Mouse (Mus musculus): ENCODE results near the gene Bzw2.
"Not testable (repeated sequence)": the region's sequence is repeated elsewhere in the genome, so short reads cannot be mapped to it uniquely, and the experiment has no call there.

Gene Bzw2

DNA sequence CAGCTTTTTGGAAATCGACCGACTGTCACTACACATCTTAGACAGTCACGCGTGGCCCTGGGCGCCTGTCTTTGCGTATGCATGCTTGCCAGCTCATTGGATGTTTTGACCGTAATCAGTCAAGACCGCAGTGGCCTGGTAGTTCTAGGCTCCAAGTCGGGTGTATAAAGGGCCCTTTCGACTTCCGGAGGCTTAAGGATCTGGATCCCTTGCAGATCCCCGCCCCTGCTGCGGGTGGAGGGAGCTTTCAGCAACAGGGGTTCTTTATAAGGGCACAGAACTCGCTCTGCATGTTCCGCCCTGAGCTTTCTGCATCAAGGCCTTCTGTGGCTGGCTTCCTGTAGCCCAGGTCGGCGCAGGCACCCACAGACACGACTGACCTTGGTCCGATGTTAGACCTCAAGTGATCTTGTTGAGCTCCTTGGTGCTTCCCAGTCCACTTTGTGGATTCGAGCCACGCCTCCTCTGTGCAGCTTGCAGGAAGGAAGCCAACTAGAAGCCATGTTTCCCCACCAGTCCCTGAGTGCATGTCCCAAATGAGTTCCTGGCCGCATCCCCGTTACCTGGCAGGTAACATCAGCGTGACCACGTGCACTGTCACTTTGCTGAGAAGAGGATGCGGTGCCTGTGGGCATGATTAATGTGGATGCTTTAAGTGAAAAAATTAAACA is at the start of gene Bzw2:
Bzw2 (minus strand) TSS at position 443 of the 671 bp plus-strand sequence.
- peak; percentile 72 for DNase-seq

GRCm38 (mm10) chr12:36207072-36207799 is 49.4 kb upstream of the Bzw2 start:
- peak; percentile 54 for DNase-seq

DNA sequence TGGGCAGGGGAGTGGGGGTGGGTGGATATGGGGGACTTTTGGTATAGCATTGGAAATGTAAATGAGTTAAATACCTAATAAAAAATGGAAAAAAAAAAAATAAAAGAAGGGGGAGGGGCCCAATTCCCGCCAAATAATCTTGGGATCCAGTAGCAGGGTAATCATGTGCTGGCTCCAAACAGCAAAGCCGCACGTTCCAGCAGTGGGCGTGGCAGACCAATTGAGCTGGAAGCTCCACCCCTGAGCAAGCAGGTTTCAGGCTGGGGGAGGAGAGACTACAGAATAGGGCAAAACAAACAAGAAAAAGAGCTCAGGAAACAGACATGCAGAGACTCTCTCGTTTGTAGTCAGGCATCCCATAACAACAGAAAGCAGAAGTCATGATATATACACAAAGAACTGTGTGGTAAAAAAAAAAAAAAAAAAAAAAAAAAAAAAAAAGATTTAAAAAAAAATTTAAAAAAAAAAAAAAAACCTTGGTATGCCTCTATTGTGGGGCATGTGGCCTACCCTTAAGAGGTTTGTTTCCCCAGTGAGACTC is 47.8 kb upstream of the Bzw2 start:
- not testable (repeated sequence) for DNase-seq

GRCm38 (mm10) chr12:36194976-36195375 is 37.1 kb upstream of the Bzw2 start:
- no peak for DNase-seq

GRCm38 (mm10) chr12:36190343-36190742 is 32.5 kb upstream of the Bzw2 start:
- no peak for DNase-seq

DNA sequence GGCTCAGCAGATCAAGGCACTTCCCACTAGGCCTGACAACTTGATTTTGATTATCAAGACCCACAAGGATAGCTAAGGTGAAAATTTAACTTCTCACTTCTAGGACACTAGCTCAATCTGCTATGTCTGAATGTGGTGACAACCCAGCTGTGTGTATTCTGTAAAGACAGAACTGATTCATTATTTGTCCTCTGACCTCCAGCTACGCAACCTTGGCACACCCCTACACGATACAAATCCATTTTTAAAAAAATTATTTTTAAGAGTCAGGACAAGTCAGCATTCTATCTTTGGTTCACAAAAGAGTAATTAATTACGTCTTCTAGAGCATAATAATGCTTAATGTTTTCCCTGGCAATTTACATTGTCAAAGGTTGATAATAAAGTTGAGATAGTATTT is 31.7 kb upstream of the Bzw2 start:
- DNase-seq = no peak

- no peak for DNase-seq
Observed at GRCm38 (mm10) chr12:36187081-36187480, 29.2 kb upstream of the Bzw2 start.

- DNase-seq = peak; percentile 18
Observed at GRCm38 (mm10) chr12:36182570-36182969, 24.7 kb upstream of the Bzw2 start.

DNA sequence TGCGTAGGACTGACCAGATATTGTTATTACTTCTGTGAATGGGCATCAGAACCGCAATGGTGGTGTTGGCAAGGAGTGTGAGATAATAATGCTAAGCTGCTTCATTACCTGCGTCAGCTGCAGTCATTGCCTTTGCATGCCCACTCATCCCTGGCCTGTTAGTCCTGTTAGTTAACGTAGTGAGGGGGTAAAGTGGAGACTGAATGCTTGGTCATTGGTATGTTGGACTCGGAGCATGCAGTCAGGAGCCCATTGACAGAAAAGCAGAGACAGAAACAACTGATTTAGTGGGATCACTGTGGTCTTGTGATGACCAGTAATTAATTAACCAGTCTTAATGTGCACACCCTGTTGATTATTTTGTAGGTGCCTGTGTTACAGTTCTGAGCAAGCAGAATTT is 19.3 kb upstream of the Bzw2 start:
- no peak for DNase-seq

DNA sequence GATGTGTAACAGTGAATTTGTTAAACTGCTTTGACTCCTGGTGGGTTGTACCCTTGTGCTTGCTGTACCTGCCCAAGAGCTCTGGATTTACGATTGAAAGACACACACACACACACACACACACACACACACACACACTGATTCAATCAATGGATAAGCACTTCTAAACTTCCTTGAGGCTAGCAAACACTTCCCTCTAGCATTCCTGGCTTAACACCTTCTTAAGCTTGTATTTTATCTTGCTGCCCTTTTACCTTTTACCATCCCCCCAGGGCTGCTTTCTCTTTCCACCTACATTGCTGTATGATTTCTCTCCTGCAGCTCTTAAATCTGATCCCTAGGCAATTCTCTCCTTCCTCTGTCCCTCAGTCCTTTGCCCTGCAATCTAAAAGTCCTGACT is 7.4 kb upstream of the Bzw2 start:
- DNase-seq = no peak

- no peak for DNase-seq
Observed at GRCm38 (mm10) chr12:36164126-36164791, 6.4 kb upstream of the Bzw2 start.

- DNase-seq = no peak
Observed at GRCm38 (mm10) chr12:36157304-36157637, 609 bp downstream of the Bzw2 start.

GRCm38 (mm10) chr12:36156637-36157303 is 1.1 kb downstream of the Bzw2 start, which contains the start of gene Ankmy2:
Gene Ankmy2, plus strand, starts transcription at chr12:36157114.
- DNase-seq = peak; percentile 91

DNA sequence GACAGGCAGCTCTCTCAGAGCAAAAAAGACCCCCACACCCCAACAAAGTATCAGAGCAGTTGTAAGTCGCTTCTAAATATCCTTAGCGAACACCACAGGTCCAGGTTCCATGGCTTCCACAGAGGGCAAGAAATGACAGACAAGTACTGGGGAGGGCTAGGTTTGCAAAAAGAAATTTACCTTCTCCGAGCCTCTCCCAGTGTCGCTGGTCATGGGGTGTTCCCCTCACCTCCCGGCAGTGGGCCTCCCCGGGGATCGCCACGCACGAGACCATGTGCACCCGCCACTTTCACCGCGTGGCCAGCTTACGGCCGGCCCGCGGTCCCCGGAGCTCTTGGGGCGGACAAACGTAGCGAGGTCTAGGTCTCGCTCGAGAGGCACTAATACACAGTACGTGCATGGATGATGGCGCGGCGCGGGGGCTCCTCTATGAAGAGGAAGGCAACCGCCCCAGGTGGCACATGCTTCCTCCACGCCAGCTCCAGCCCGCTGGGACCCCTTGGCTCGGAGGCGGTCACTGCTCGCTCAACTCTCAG is 1.7 kb downstream of the Bzw2 start:
- no peak for DNase-seq

DNA sequence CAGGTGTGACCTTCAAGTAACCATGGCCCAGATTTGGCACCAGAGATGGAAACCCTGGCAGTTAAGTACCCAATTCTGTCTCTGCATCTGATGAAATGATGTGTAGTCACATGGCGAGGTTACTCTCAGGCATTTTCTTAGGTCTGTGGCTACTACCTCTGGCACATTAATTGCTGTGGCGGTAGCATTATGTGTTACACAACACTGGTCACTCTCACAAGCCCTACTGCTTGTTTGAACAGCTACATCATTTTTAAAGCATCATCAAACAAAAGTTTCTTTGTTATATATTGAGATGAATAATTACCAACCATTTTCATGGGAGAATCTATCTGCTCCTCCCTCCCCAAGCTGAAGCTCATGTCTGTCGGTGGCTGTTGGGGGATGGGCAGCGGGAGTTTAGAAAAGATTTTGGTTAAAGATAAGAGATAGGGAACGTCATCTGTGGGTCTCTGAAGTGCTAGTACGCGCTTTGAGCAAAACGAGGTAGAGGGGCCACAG is 2.7 kb downstream of the Bzw2 start:
- peak; percentile 15 for DNase-seq

DNA sequence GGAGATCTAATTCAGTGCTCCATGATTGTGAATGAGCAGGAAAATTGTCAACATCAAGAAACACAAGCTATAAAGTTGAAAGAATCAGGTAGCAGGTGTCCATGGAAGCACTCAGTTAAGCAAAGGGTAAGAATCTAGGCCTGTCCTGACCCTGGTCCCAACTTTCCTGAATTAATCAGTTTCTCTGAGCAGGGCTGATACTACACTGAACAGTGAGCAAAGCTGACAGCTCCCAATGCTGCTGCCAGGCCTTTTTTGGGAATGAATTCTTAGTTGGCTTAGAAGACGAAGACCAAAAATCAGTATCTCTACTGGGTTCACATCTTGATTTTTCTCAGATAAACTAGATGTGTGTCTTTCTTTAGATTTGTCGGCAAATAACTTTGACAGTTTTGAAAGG is 7.1 kb downstream of the Bzw2 start:
- DNase-seq = no peak

GRCm38 (mm10) chr12:36150265-36150664 is 7.6 kb downstream of the Bzw2 start:
- DNase-seq = no peak

DNA sequence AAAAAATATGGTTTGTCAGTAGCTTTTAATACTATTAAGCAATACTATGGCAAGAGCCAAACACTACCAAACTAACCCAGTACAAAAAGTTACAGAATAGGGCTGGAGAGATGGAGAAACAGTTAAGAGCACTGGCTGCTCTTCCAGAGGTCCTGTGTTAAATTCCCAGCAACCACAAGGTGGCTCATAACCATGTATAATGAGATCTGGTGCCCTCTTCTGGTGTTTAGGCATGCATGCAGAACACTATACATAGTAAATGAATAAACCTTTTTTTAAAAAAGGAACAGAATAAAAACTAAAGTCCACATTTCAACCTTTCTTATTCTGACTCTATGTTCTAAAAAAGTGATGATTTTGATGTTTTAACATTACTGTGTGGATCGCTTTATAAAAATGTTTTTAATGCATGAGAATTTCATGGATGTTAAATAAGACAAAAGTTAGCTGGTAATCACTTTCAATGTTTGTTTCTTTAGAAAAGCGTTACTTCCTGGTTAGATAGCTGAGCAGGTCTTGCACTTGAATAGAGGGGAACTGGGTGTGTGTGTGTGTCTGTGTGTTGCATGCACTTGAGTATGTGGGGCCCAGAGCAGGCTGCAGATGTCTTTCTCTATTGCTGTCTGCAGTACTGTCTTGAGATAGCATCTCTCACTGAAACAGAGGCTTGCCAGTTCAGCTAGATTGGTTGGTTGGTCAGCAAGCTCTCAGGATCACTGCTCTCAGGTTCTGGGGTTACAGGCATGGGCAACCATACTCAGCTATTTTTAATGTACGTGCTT is 11.5 kb downstream of the Bzw2 start:
- no peak for DNase-seq

GRCm38 (mm10) chr12:36140401-36140800 is 17.5 kb downstream of the Bzw2 start:
- peak; percentile 28 for DNase-seq

DNA sequence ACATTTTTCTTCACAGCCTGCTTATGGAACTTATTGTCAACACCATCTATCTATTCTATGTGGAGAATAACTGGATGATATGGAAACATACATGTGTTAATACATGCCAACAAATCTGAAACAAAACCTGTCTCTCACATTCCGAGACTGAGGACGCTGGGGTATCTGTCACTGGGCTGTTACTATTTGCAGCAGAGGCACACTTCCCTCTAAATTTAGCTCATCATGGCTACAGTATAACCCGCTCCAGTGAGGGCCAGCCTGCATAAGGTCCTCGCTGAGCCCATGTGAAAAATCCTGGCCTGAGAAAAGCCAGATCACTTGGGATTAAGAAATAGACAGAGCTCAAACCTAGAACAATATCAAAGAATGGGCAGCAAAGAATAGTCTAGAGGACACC is 20.7 kb downstream of the Bzw2 start:
- no peak for DNase-seq

GRCm38 (mm10) chr12:36136285-36136684 is 21.6 kb downstream of the Bzw2 start:
- DNase-seq = no peak

GRCm38 (mm10) chr12:36135409-36135808 is 22.5 kb downstream of the Bzw2 start:
- no peak for DNase-seq
